Mouse (Mus musculus) gastrocnemius, postnatal 10 days (tissue): ENCODE measurements around the gene Nrros. TPM values are rescaled to one million over a fixed set of nuclear protein-coding genes. Genes with fewer than 3 reads are reported as not detected.

Experiments used
- DNase-seq: peaks from one replicate; pipeline ENCODE4 v3.0.0; 2021; ENCODE audit warnings: mixed read lengths
- long read RNA-seq, 2 experiments: library from polyadenylated mRNA; stranded (forward); transcript quantifications; one replicate each; pipeline ENCODE4 v2.0.0; 2021
- total RNA-seq, 2 experiments: library from RNA; stranded (reverse); gene quantifications; 2 replicates each; pipeline ENCODE4 v1.2.3; 2021

Nrros gene
- total RNA-seq: 1 to 10 TPM; 7.4 to 9.0 TPM
- long read RNA-seq, experiment 1, transcript Nrros-201 (3 exons, 2,548 nt): major isoform, 19 of 25 reads
- long read RNA-seq, experiment 1, partial matches to known transcripts: 0 of 25 reads
- long read RNA-seq, experiment 1, other reads (novel, unspliced or antisense): 4 of 25 reads
- long read RNA-seq, experiment 2, transcript Nrros-201 (3 exons, 2,548 nt): major isoform, 13 of 14 reads
- long read RNA-seq, experiment 2, partial matches to known transcripts: 0 of 14 reads
- long read RNA-seq, experiment 2, other reads (novel, unspliced or antisense): 1 of 14 reads

- DNase-seq: no peak
These were observed at the start of gene Nrros for GRCm38 (mm10) chr16:32165281-32165821. Gene Nrros, minus strand, starts transcription at chr16:32165594.

- DNase-seq: no peak
These were observed 49.6 kb upstream of the Nrros start for GRCm38 (mm10) chr16:32214804-32215576.

- DNase-seq: no peak
These were observed 48.8 kb upstream of the Nrros start for GRCm38 (mm10) chr16:32214156-32214555.

- DNase-seq: no peak
These were observed 39.5 kb upstream of the Nrros start for GRCm38 (mm10) chr16:32204902-32205301.

- DNase-seq: peak; percentile 57
These were observed 37.3 kb upstream of the Nrros start for GRCm38 (mm10) chr16:32202681-32203080.

- no peak for DNase-seq
These were observed 35.6 kb upstream of the Nrros start for GRCm38 (mm10) chr16:32201004-32201325.

- DNase-seq: peak; percentile 31
These were observed 35.0 kb upstream of the Nrros start for GRCm38 (mm10) chr16:32200256-32201003.

- DNase-seq: no peak
These were observed 24.6 kb upstream of the Nrros start for GRCm38 (mm10) chr16:32190011-32190441.

- DNase-seq: peak; percentile 22
These were observed 23.7 kb upstream of the Nrros start for GRCm38 (mm10) chr16:32189109-32189508.

GRCm38 (mm10) chr16:32186056-32186455 is 20.7 kb upstream of the Nrros start:
- DNase-seq: no peak

- no peak for DNase-seq
These were observed 14.0 kb upstream of the Nrros start, which contains the start of gene Bex6 for GRCm38 (mm10) chr16:32179333-32179901. Gene Bex6, plus strand, starts transcription at chr16:32179823.

GRCm38 (mm10) chr16:32176896-32177686 is 11.7 kb upstream of the Nrros start:
- no peak for DNase-seq

GRCm38 (mm10) chr16:32175029-32175428 is 9.6 kb upstream of the Nrros start:
- no peak for DNase-seq

GRCm38 (mm10) chr16:32174340-32175005 is 9.1 kb upstream of the Nrros start:
- DNase-seq: no peak

GRCm38 (mm10) chr16:32173401-32173800 is 8.0 kb upstream of the Nrros start:
- no peak for DNase-seq

- DNase-seq: no peak
These were observed 5.8 kb upstream of the Nrros start for GRCm38 (mm10) chr16:32171031-32171731.

GRCm38 (mm10) chr16:32167819-32168545 is 2.6 kb upstream of the Nrros start:
- DNase-seq: no peak

GRCm38 (mm10) chr16:32164396-32165027 is 882 bp downstream of the Nrros start:
- DNase-seq: no peak

GRCm38 (mm10) chr16:32163891-32164290 is 1.5 kb downstream of the Nrros start:
- DNase-seq: no peak
